Mouse (Mus musculus) myocyte (in vitro differentiated cells): ENCODE results near the gene Maco1. TPM values are rescaled to one million over a fixed set of nuclear protein-coding genes. Genes with fewer than 3 reads are reported as not detected.

Source experiments
- H3K27me3 ChIP-seq: one replicate; pipeline ENCODE4 v1.6.1; 2011; ENCODE audit not compliant: control insufficient read depth, insufficient read depth, insufficient read length
- H3K36me3 ChIP-seq: one replicate; pipeline ENCODE4 v1.6.1; 2011; ENCODE audit not compliant: control insufficient read depth, insufficient read depth
- H3K4me2 ChIP-seq: one replicate; pipeline ENCODE4 v1.6.1; 2011; ENCODE audit warnings: low read depth, control low read depth
- H3K4me3 ChIP-seq: one replicate; pipeline ENCODE4 v1.5.1; 2011; ENCODE audit warnings: mild to moderate bottlenecking, control low read depth, moderate library complexity
- H3K79me2 ChIP-seq: one replicate; pipeline ENCODE4 v1.6.1; 2011; ENCODE audit not compliant: control insufficient read depth, insufficient read depth
- H3ac ChIP-seq: one replicate; pipeline ENCODE4 v1.6.1; 2011; ENCODE audit not compliant: control insufficient read depth, insufficient read length
- CEBPB ChIP-seq: IDR thresholded peaks from 2 replicates; pipeline ENCODE4 v1.6.1; 2011; ENCODE audit warnings: mild to moderate bottlenecking, moderate library complexity; ENCODE audit not compliant: poor library complexity, insufficient read depth, severe bottlenecking
- E2F4 ChIP-seq: IDR thresholded peaks from one replicate; pipeline ENCODE4 v1.6.1; 2011; ENCODE audit warnings: mild to moderate bottlenecking, control low read depth, moderate library complexity; ENCODE audit not compliant: insufficient read depth
- MAX ChIP-seq: IDR thresholded peaks from one replicate; pipeline ENCODE4 v1.6.1; 2011; ENCODE audit warnings: low read depth, mild to moderate bottlenecking, control low read depth
- MYOD1 ChIP-seq, 3 experiments: IDR thresholded peaks; one replicate each; pipeline ENCODE4 v1.6.1; 2011; ENCODE audit warnings: control low read depth in 2 of 3, low read depth in 2 of 3, mild to moderate bottlenecking in 2 of 3, moderate library complexity in 1 of 3; ENCODE audit not compliant: insufficient read length in 2 of 3, control insufficient read depth in 1 of 3
- MYOG ChIP-seq, 3 experiments: IDR thresholded peaks; one replicate each; pipeline ENCODE4 v1.6.1; 2011; ENCODE audit warnings: control low read depth in 2 of 3, low read depth in 2 of 3, mild to moderate bottlenecking in 2 of 3; ENCODE audit not compliant: insufficient read length in 2 of 3, control insufficient read depth in 1 of 3, insufficient read depth in 1 of 3
- POLR2A ChIP-seq: IDR thresholded peaks from one replicate; pipeline ENCODE4 v1.6.1; 2011; ENCODE audit warnings: low read depth, mild to moderate bottlenecking, control low read depth, moderate library complexity; ENCODE audit not compliant: insufficient read length
- POLR2AphosphoS2 ChIP-seq: IDR thresholded peaks from one replicate; pipeline ENCODE4 v1.6.1; 2011; ENCODE audit warnings: low read depth, control low read depth; ENCODE audit not compliant: insufficient read length
- REST ChIP-seq: IDR thresholded peaks from one replicate; pipeline ENCODE4 v1.6.1; 2011; ENCODE audit warnings: mild to moderate bottlenecking, control low read depth, moderate library complexity; ENCODE audit not compliant: insufficient read depth, insufficient read length
- SRF ChIP-seq: IDR thresholded peaks from one replicate; pipeline ENCODE4 v1.6.1; 2011; ENCODE audit warnings: low read depth; ENCODE audit not compliant: control insufficient read depth, insufficient read length
- TCF12 ChIP-seq: IDR thresholded peaks from one replicate; pipeline ENCODE4 v1.6.1; 2011; ENCODE audit warnings: mild to moderate bottlenecking, control low read depth; ENCODE audit not compliant: poor library complexity, insufficient read depth, severe bottlenecking
- TCF3 ChIP-seq: IDR thresholded peaks from one replicate; pipeline ENCODE4 v1.6.1; 2011; ENCODE audit warnings: low read depth, control low read depth; ENCODE audit not compliant: insufficient read length
- USF1 ChIP-seq: IDR thresholded peaks from one replicate; pipeline ENCODE4 v1.6.1; 2011; ENCODE audit warnings: low read depth, mild to moderate bottlenecking, control low read depth, moderate library complexity
- polyA plus RNA-seq: library from polyadenylated mRNA; unstranded; fragments of >200 nt; fragmentation: generic; extraction: Trizol; gene quantifications from one replicate; pipeline ENCODE4 v1.2.1, GENCODE M21; 2012; ENCODE audit warnings: missing spikeins

Gene Maco1
- polyA plus RNA-seq, 1 experiment = 19.6 TPM

- Histone ChIP-seq H3K4me2 (no peak within 1 kb of the TSS), H3ac (no peak within 1 kb of the TSS), H3K27me3 (peaks cover 20% of the 10 kb centered on the region), H3K36me3 (no peaks in the 10 kb centered on the region), H3K79me2 (no peaks in the 10 kb centered on the region), H3K4me3 (no peak within 1 kb of the TSS)
- TF ChIP-seq TCF12 (no peak), CEBPB (no peak), TCF3 (no peak), MYOD1 (IDR thresholded peaks at IDR 0.05; ENCODE audit: control insufficient read depth in 1 of 3, insufficient read length in 2 of 3, low read depth in 2 of 3) (no peak), USF1 (no peak), MAX (no peak), REST (no peak), POLR2AphosphoS2 (no peak), SRF (no peak), MYOG (IDR thresholded peaks at IDR 0.05; ENCODE audit: control insufficient read depth in 1 of 3, insufficient read depth in 1 of 3, insufficient read length in 2 of 3, low read depth in 2 of 3) (no peak), POLR2A (no peak), E2F4 (no peak)
These were observed 11.0 kb upstream of the Maco1 start, which contains the start of gene Rhd for GRCm38 (mm10) chr4:134863937-134864729. TSS of gene Rhd (plus strand) at chr4:134864536.

GRCm38 (mm10) chr4:134862996-134863395 is 9.9 kb upstream of the Maco1 start:
- Histone ChIP-seq H3K4me3 (no peak overlapping the region), H3K27me3 (peaks cover 18% of the 10 kb centered on the region), H3K4me2 (no peak overlapping the region), H3ac (no peak overlapping the region), H3K36me3 (no peaks in the 10 kb centered on the region), H3K79me2 (no peaks in the 10 kb centered on the region)
- no peak for TF ChIP-seq CEBPB
- no peak for TF ChIP-seq TCF12
- no peak for TF ChIP-seq SRF
- no peak for TF ChIP-seq USF1
- no peak for TF ChIP-seq E2F4
- TF ChIP-seq TCF3 = no peak
- TF ChIP-seq MYOD1 (IDR thresholded peaks at IDR 0.05; ENCODE audit: control insufficient read depth in 1 of 3, insufficient read length in 2 of 3, low read depth in 2 of 3) = no peak
- no peak for TF ChIP-seq MYOG (IDR thresholded peaks at IDR 0.05; ENCODE audit: control insufficient read depth in 1 of 3, insufficient read depth in 1 of 3, insufficient read length in 2 of 3, low read depth in 2 of 3)
- TF ChIP-seq POLR2A = no peak
- no peak for TF ChIP-seq POLR2AphosphoS2
- TF ChIP-seq MAX = no peak
- no peak for TF ChIP-seq REST

DNA sequence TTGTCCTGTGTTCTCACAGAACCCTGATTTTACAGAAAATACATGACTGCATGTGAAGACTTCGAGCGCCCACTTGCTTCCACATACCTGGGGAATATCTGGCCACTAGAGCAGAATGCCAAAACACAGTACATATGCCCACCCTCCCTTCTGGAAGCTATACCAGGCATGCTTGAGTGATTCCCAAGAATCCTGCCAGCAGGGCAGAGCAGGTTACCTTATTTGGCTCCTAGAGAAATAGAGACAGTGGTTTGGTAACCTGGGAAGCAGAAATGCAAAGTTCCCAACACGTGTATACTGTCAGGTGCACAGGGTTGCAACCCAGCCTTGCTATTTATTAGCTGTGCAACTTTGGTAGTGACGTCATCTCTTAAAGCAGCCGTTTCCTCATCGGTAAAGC is 8.7 kb upstream of the Maco1 start:
- Histone ChIP-seq H3K79me2 (no peaks in the 10 kb centered on the region), H3K27me3 (peaks cover 18% of the 10 kb centered on the region), H3K4me3 (no peak overlapping the region), H3K36me3 (no peaks in the 10 kb centered on the region), H3ac (no peak overlapping the region), H3K4me2 (no peak overlapping the region)
- TF ChIP-seq POLR2AphosphoS2 (no peak), MYOD1 (IDR thresholded peaks at IDR 0.05; ENCODE audit: control insufficient read depth in 1 of 3, insufficient read length in 2 of 3, low read depth in 2 of 3) (no peak)

DNA sequence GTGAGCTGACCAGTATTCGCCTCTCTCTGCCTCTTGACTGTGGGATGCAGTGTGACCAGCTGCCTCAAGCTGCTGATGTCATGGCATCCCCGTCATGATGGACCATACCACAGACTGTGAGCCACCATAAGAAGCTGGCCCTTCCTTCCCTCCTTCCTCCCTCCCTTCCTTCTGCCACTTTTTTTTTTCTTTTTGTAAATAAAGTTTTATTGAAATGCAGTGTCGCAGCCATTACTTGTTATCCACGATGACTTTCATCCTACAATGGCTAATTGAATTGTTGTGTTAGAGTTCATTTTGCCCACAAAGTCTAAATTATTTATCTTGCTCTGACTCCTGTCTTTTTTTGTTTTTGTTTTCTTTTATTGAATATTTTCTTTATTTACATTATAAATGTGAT is 5.3 kb upstream of the Maco1 start:
- Histone ChIP-seq H3K36me3 (no peaks in the 10 kb centered on the region), H3ac (no peak overlapping the region), H3K27me3 (peaks cover 3% of the 10 kb centered on the region), H3K4me3 (no peak overlapping the region), H3K4me2 (no peak overlapping the region), H3K79me2 (no peaks in the 10 kb centered on the region)
- TF ChIP-seq POLR2AphosphoS2 (no peak), CEBPB (no peak), MAX (no peak), POLR2A (no peak), SRF (no peak), E2F4 (no peak), MYOG (IDR thresholded peaks at IDR 0.05; ENCODE audit: control insufficient read depth in 1 of 3, insufficient read depth in 1 of 3, insufficient read length in 2 of 3, low read depth in 2 of 3) (no peak)

- TF ChIP-seq TCF12 = no peak
- no peak for TF ChIP-seq SRF
- TF ChIP-seq MYOD1 (IDR thresholded peaks at IDR 0.05; ENCODE audit: control insufficient read depth in 1 of 3, insufficient read length in 2 of 3, low read depth in 2 of 3) = no peak
- TF ChIP-seq CEBPB = no peak
- no peak for TF ChIP-seq MAX
- no peak for TF ChIP-seq TCF3
- TF ChIP-seq MYOG (IDR thresholded peaks at IDR 0.05; ENCODE audit: control insufficient read depth in 1 of 3, insufficient read depth in 1 of 3, insufficient read length in 2 of 3, low read depth in 2 of 3) = no peak
- TF ChIP-seq POLR2AphosphoS2 = no peak
- TF ChIP-seq POLR2A = no peak
- TF ChIP-seq E2F4 = no peak
- TF ChIP-seq REST = no peak
- no peak for TF ChIP-seq USF1
- H3K79me2 ChIP-seq = peaks cover 10% of the 10 kb centered on the region
- no peaks in the 10 kb centered on the region for H3K36me3 ChIP-seq
- H3ac ChIP-seq = no peak overlapping the region
- H3K27me3 ChIP-seq = peaks cover 3% of the 10 kb centered on the region
- H3K4me2 ChIP-seq = no peak overlapping the region
- no peak overlapping the region for H3K4me3 ChIP-seq
These were observed 3.4 kb upstream of the Maco1 start for GRCm38 (mm10) chr4:134856501-134856900.
